Mouse (Mus musculus) left cerebral cortex, postnatal 14 days (tissue): ENCODE measurements around the gene A930004D18Rik. TPM values are rescaled to one million over a fixed set of nuclear protein-coding genes. Genes with fewer than 3 reads are reported as not detected.
A peak's percentile ranks its signal among the peaks of the same experiment; 100 is the strongest.

Source experiments
- DNase-seq, 2 experiments: peaks; one replicate each; pipeline ENCODE4 v3.0.0; 2021 to 2022; ENCODE audit warnings: low spot score in 2 of 2, mixed read lengths in 1 of 2
- intact Hi-C: fragments of 180-260 bp; cut with DNase I; formaldehyde crosslinking; loops from one replicate; pipeline ENCODE4 v1.15.1; 2025
- total RNA-seq, 2 experiments: library from RNA; stranded (reverse); gene quantifications; 2 replicates each; pipeline ENCODE4 v1.2.3; 2021

A930004D18Rik gene
- total RNA-seq, 2 experiments from 2014 or later, result 1.5 to 1.6 TPM

GRCm38 (mm10) chr2:18041199-18041885, 3.8 kb upstream of the A930004D18Rik start:
- intact Hi-C loops, result loop anchor here (10.0 kb wide), 1 partner anchor 617 kb away; no protein-coding TSS in a partner anchor
- DNase-seq, result no peak

GRCm38 (mm10) chr2:18040347-18041160, 3.0 kb upstream of the A930004D18Rik start:
- intact Hi-C loops, result loop anchor here (10.0 kb wide), 1 partner anchor 616 kb away; no protein-coding TSS in a partner anchor
- DNase-seq, result no peak

GRCm38 (mm10) chr2:18039566-18040290, 2.2 kb upstream of the A930004D18Rik start:
- no peak for DNase-seq
- intact Hi-C loops, result loop anchor here (10.0 kb wide), 1 partner anchor 615 kb away; no protein-coding TSS in a partner anchor

GRCm38 (mm10) chr2:18038895-18039371, 1.4 kb upstream of the A930004D18Rik start:
- DNase-seq, result no peak
- intact Hi-C loops, result no loop called here

GRCm38 (mm10) chr2:18038141-18038752, 710 bp upstream of the A930004D18Rik start:
- intact Hi-C loops, result no loop called here
- DNase-seq, result no peak

- DNase-seq, result no peak
- intact Hi-C loops, result no loop called here
These were observed 2.9 kb downstream of the A930004D18Rik start for GRCm38 (mm10) chr2:18034371-18035250.

GRCm38 (mm10) chr2:18033166-18034108, 4.1 kb downstream of the A930004D18Rik start:
- DNase-seq, result no peak
- intact Hi-C loops, result no loop called here

- DNase-seq, result no peak
- intact Hi-C loops, result no loop called here
These were observed 5.0 kb downstream of the A930004D18Rik start for GRCm38 (mm10) chr2:18032538-18032895.

GRCm38 (mm10) chr2:18031831-18032537, 5.6 kb downstream of the A930004D18Rik start:
- DNase-seq, result peak; percentile 39 to 50
- intact Hi-C loops, result no loop called here

GRCm38 (mm10) chr2:18031271-18031821, 6.2 kb downstream of the A930004D18Rik start:
- intact Hi-C loops, result no loop called here

GRCm38 (mm10) chr2:18030581-18030980, 7.0 kb downstream of the A930004D18Rik start:
- no peak for DNase-seq
- intact Hi-C loops, result no loop called here

More at GRCm38 (mm10) chr2:18031271-18031821, 6.2 kb downstream of the A930004D18Rik start:
- no peak for DNase-seq

GRCm38 (mm10) chr2:18029656-18030055, 7.9 kb downstream of the A930004D18Rik start:
- intact Hi-C loops, result loop anchor here (5.0 to 10.0 kb wide), 6 partner anchors 33 to 663 kb away; partner anchors contain the start of gene Spag6
- DNase-seq, result no peak

- intact Hi-C loops, result loop anchor here (5.0 to 10.0 kb wide), 6 partner anchors 34 to 664 kb away; partner anchors contain the start of gene Spag6
- peak; percentile 75 to 78 for DNase-seq
These were observed 9.2 kb downstream of the A930004D18Rik start for GRCm38 (mm10) chr2:18028140-18029021.

- intact Hi-C loops, result loop anchor here (5.0 to 10.0 kb wide), 6 partner anchors 35 to 665 kb away; partner anchors contain the start of gene Spag6
- DNase-seq, result peak; percentile 95
These were observed 9.9 kb downstream of the A930004D18Rik start for GRCm38 (mm10) chr2:18027448-18028139.
